Mouse (Mus musculus) hindbrain, embryonic 16.5 days (tissue): ENCODE data around the gene Fgfr3. TPM values are rescaled to one million over a fixed set of nuclear protein-coding genes. Genes with fewer than 3 reads are reported as not detected.

Experiments used
- ATAC-seq: fragments of 200-750 bp; cut with Nextera tagmentation; 2 replicates; pipeline ENCODE4 v1.8.0; 2017; ENCODE audit warnings: moderate TSS enrichment, moderate library complexity
- H3K27ac ChIP-seq: fragments of 300-500 bp; sonication (generic); 2 replicates; pipeline ENCODE4 v1.5.1; 2014; ENCODE audit warnings: low read depth, mild to moderate bottlenecking, control low read depth, low read length, moderate library complexity
- H3K27me3 ChIP-seq: fragments of 300-500 bp; sonication (generic); replicated peaks from 2 replicates; pipeline ENCODE4 v1.6.1; 2014; ENCODE audit warnings: low read length; ENCODE audit not compliant: control insufficient read depth, insufficient read depth
- H3K36me3 ChIP-seq: fragments of 300-500 bp; sonication (generic); 2 replicates; pipeline ENCODE4 v1.6.1; 2014; ENCODE audit warnings: mild to moderate bottlenecking, low read length, moderate library complexity, mixed read lengths; ENCODE audit not compliant: control insufficient read depth, insufficient read depth
- H3K4me1 ChIP-seq: fragments of 300-500 bp; sonication (generic); 2 replicates; pipeline ENCODE4 v1.6.1; 2014; ENCODE audit warnings: low read depth, low read length; ENCODE audit not compliant: control insufficient read depth, insufficient read depth
- H3K4me2 ChIP-seq: fragments of 300-500 bp; sonication (generic); 2 replicates; pipeline ENCODE4 v1.6.1; 2014; ENCODE audit warnings: mild to moderate bottlenecking, low read length, control low read depth, moderate library complexity
- H3K4me3 ChIP-seq: fragments of 300-500 bp; sonication (generic); 2 replicates; pipeline ENCODE4 v1.5.1; 2014; ENCODE audit warnings: mild to moderate bottlenecking, low read length, control low read depth, moderate library complexity
- H3K9ac ChIP-seq: fragments of 300-500 bp; sonication (generic); 2 replicates; pipeline ENCODE4 v1.6.1; 2014; ENCODE audit warnings: low read depth, mild to moderate bottlenecking, control low read depth, low read length, moderate library complexity
- H3K9me3 ChIP-seq: fragments of 300-500 bp; sonication (generic); 2 replicates; pipeline ENCODE4 v1.6.1; 2014; ENCODE audit warnings: mild to moderate bottlenecking, low read length, moderate library complexity; ENCODE audit not compliant: control insufficient read depth
- WGBS: fragments of 180-500 bp; shearing (Covaris S2); extraction: QIAGEN DNeasy Blood & Tissue Kit; methylation state at CpG from one replicate; pipeline ENCODE4 v1.1.7; 2014; 5-methylcytosine and 5-hydroxymethylcytosine counted together
- polyA plus RNA-seq: library from polyadenylated mRNA; unstranded; fragments of >200 nt; fragmentation: Nextera tagmentation; extraction: Ambion mirVana; gene quantifications from 2 replicates; pipeline ENCODE4 v1.2.1, GENCODE M21; 2015

Fgfr3 gene
- polyA plus RNA-seq, 1 experiment from 2014 or later, result 45.9 TPM

DNA sequence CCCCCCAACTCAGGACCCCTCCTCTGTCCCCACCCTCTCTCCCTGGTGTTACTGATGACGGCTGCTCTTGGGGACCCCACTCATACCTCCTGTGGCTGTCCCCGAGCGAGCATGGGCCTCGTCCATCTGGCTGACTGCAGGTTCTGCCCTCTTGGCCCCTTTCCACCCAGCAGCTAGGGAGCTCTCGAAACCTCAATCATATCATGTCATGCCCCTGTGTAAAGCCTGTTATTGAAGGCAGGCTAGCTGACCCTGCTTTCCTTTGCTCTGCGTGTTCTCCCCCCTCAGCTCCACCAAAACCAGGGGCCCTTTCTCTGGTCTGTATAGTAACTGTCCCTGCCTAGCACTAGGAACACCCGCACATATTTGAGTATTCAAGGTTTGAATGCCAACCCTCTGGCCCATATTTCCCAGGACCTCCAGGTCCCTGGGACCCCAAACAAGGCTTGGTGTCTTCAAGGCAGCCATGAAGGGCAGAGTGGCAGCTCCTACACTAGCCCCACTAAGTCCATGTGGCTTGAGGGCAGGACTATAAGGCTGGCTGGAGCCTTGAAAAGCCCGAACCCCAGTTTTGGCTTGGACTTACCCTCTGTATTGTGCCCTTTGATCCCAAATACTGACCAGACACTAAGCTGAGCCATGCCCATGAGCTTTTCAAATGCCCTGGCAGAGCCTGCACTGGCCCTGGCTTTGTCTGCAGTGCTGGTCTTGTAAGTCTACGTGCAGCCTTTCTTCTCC is 15.7 kb upstream of the Fgfr3 start:
- Histone ChIP-seq H3K9me3 (no peaks in the 10 kb centered on the region), H3K4me1 (peaks cover 16% of the 10 kb centered on the region; the same call in 1 of the 2 replicates), H3K9ac (peak overlapping the region; percentile 31; the same call in 1 of the 2 replicates), H3K27me3 (0 out of 2 replicates have a peak, but pooled peaks cover 2% of the 10 kb centered on the region), H3K27ac (peak overlapping the region; percentile 76), H3K4me2 (no peak overlapping the region), H3K36me3 (no peaks in the 10 kb centered on the region), H3K4me3 (no peak overlapping the region)
- WGBS, result 13% methylated on average over 9 of the region's 9 CpGs
- no peak for ATAC-seq

DNA sequence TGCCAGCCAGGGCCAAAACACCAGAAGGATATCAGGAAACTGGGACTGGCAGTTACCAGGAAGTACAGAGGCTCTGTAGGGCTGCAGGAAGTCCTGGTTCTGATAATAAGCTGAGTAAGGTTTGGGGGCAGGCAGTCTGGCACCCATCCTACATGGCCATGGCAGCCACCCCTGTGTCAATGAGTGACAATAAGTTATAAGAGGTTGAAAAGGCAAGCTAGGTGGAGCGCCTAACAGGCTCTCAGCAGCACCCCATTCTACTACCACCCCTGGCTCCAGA is 15.2 kb upstream of the Fgfr3 start:
- Histone ChIP-seq H3K4me2 (no peak overlapping the region), H3K36me3 (no peaks in the 10 kb centered on the region), H3K27me3 (0 out of 2 replicates have a peak, but pooled peaks cover 2% of the 10 kb centered on the region), H3K4me3 (no peak overlapping the region), H3K9me3 (no peaks in the 10 kb centered on the region), H3K4me1 (peaks cover 16% of the 10 kb centered on the region; the same call in 1 of the 2 replicates), H3K27ac (peak overlapping the region; percentile 76; the same call in 1 of the 2 replicates), H3K9ac (peak overlapping the region; percentile 31; the same call in 1 of the 2 replicates)
- WGBS, result 86% methylated on average over 1 of the region's 1 CpGs
- no peak for ATAC-seq

DNA sequence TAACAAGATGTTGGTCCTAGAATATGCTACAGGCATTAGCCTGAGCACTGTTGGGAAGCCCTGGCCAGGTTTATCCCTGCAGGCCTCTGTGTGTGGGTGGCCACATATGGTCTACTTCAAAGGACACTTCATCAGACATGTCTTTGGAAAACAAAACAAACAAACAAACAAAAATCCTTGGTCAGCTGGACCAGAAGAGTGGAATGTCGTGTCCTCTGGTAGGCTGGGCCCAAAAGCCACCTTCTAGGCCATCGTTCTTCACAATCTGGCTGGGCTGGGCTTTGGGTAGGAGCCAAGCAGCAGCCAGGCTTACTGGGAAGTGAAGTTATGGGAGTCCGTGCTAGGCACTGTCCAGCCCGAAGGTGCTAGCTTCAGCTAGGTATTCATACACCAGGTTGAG is 14.3 kb upstream of the Fgfr3 start:
- peaks cover 16% of the 10 kb centered on the region; the same call in 1 of the 2 replicates for H3K4me1 ChIP-seq
- H3K4me3 ChIP-seq, result no peak overlapping the region
- H3K27ac ChIP-seq, result no peak overlapping the region
- no peak for ATAC-seq
- H3K9me3 ChIP-seq, result no peaks in the 10 kb centered on the region
- no peak overlapping the region for H3K9ac ChIP-seq
- 59% methylated on average over 4 of the region's 4 CpGs for WGBS
- no peaks in the 10 kb centered on the region for H3K36me3 ChIP-seq
- 0 out of 2 replicates have a peak, but pooled peaks cover 2% of the 10 kb centered on the region for H3K27me3 ChIP-seq
- H3K4me2 ChIP-seq, result no peak overlapping the region

DNA sequence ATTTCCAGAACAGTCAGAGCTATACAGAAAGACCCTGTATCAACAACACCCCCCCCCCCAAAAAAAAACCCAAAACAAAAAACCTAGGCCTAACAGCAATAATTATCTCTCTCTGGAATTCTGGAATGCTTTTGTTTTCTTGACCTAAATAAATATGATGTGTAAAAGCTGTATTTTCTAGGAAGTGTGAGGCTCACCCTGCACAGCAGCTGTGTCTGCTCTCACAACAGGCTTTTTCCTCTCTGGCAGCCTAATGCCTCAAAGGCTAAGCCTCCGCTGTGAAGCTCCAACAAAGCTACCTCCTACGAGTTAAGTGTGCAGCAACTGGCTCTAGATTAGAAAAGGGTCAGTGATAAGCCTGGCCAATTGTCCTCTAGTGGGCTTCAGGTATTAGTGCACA is 12.4 kb upstream of the Fgfr3 start:
- ATAC-seq, result no peak
- Histone ChIP-seq H3K9ac (no peak overlapping the region), H3K27ac (no peak overlapping the region), H3K9me3 (no peaks in the 10 kb centered on the region), H3K4me1 (peaks cover 16% of the 10 kb centered on the region; the same call in 1 of the 2 replicates), H3K27me3 (0 out of 2 replicates have a peak, but pooled peaks cover 2% of the 10 kb centered on the region), H3K4me2 (no peak overlapping the region), H3K36me3 (no peaks in the 10 kb centered on the region), H3K4me3 (no peak overlapping the region)
- 28% methylated on average over 2 of the region's 2 CpGs for WGBS

DNA sequence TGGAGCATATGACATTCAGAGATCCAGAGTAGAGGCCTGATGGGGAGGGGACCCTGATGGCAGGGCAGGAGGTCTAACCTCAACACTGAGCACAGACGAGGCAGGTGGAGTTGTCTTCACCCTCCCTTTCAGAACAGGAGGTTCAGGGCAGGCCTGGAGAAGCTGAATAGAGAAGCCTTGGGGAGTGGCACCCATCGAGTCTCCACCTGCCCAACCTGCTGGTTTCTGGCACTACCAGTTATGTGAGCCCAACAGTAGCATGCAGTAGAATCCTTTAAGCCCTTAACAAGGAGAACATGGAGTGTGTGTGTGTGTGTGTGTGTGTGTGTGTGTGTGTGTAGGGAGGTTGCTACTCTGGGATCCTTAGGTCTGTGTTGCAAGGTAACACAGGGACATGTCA is 8.9 kb upstream of the Fgfr3 start:
- ATAC-seq, result no peak
- no peak overlapping the region for H3K27ac ChIP-seq
- no peaks in the 10 kb centered on the region for H3K36me3 ChIP-seq
- WGBS, result 79% methylated on average over 2 of the region's 2 CpGs
- no peaks in the 10 kb centered on the region for H3K4me1 ChIP-seq
- H3K4me3 ChIP-seq, result no peak overlapping the region
- H3K9me3 ChIP-seq, result no peaks in the 10 kb centered on the region
- no peak overlapping the region for H3K4me2 ChIP-seq
- H3K9ac ChIP-seq, result no peak overlapping the region
- no peaks in the 10 kb centered on the region for H3K27me3 ChIP-seq

DNA sequence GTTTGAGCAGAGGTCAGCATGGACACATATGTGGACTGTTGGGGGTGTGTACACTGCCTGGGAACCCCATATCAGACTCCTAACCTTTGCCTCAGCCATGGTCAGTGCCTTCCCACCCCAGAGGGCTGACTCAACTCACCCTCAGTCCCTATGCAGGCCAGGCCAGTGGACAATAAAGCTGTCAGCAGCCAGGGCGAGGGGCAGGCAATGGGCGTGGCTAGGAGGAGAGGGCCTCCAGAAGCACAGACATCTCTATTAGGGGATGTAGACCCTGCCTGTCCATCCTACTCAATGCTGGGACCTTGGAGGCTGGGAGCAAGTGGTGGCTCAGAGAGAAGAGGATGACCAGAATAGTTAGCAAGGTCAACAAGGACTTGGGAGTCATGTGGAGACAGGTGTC is 6.3 kb upstream of the Fgfr3 start:
- 32% methylated on average over 2 of the region's 2 CpGs for WGBS
- H3K4me2 ChIP-seq, result no peak overlapping the region
- H3K9ac ChIP-seq, result no peak overlapping the region
- no peaks in the 10 kb centered on the region for H3K27me3 ChIP-seq
- H3K4me3 ChIP-seq, result no peak overlapping the region
- no peaks in the 10 kb centered on the region for H3K4me1 ChIP-seq
- ATAC-seq, result no peak
- no peak overlapping the region for H3K27ac ChIP-seq
- H3K9me3 ChIP-seq, result no peaks in the 10 kb centered on the region
- H3K36me3 ChIP-seq, result no peaks in the 10 kb centered on the region

DNA sequence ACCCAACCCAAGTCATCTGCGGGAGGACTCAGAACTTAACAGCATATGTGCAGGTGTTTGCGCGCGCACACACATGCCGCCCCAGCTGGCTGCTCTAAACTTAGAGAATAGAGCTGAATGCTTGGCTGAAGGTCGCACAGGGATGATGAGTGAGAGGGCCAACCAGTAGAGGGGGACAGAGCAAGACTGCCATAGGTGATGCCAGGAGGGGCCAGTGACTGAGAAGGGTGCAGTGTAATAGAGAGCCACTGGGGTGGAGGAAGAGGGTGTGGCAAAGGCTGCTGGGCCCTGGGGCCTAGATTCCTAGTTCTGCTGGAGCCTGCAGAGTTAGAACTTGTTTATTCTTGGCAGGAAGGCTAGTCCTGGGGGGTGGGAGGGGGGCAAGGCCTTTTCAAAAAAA is 5.0 kb upstream of the Fgfr3 start:
- Histone ChIP-seq H3K27ac (no peak overlapping the region), H3K27me3 (no peaks in the 10 kb centered on the region; the same call in 1 of the 2 replicates), H3K4me1 (peaks cover 2% of the 10 kb centered on the region; the same call in 1 of the 2 replicates), H3K4me2 (no peak overlapping the region), H3K9ac (no peak overlapping the region), H3K36me3 (no peaks in the 10 kb centered on the region), H3K9me3 (no peaks in the 10 kb centered on the region), H3K4me3 (no peak overlapping the region)
- no peak for ATAC-seq
- 85% methylated on average over 6 of the region's 6 CpGs for WGBS

DNA sequence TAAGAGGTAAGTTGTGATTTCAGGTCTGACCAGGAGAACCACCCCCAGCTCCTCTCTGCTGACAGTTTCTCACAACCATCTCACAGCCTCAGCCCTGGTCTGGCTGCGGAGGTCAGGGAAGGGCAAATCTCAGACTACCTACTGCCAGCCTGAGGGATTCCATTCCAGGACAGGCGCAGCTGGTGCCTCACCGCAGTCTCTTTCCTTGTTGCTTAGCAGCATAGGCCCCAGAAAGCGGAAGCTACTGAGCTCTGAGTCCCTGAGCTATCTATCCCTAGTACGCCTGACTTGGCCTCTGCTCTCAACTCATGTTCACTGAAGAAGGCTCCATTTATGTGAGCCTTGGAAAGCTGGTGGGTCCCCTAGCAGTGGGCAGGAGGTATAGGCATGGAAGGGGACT is 3.0 kb upstream of the Fgfr3 start:
- 57% methylated on average over 5 of the region's 5 CpGs for WGBS

DNA sequence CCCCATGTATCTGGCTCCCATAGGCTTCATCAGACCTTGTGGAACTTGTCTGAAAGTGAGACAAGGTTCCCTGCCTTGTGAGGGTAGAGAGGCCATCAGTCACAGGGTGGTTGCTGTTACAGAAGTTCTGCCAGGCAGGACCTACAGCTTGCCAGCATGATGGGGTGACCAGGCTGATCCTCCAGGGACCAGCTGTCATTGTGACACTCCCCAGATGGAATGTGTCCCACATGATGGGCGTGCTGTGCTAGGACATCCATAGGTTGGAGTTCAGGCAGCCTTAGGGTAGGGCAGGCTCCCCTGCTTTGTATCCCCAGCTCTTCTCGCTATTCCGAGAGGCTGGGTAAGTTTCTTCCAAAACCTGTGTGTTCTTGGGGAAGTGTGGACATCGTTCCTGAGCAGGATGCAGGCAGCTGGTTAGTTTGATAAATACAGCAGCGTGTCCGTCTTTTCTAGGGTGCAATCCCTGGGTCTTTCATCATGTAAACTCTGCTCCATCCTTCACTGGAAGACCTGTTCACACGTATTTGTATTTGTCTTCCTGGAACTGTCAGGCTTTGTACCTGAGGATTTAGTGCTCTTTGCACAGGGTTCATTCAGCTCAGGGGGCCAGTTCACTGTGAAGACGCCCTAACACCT is 503 bp upstream of the Fgfr3 start:
- peaks cover 20% of the 10 kb centered on the region for H3K4me1 ChIP-seq
- H3K4me2 ChIP-seq, result peak overlapping the region; percentile 99
- H3K4me3 ChIP-seq, result peak overlapping the region; percentile 62
- H3K27me3 ChIP-seq, result no peaks in the 10 kb centered on the region; the same call in 1 of the 2 replicates
- WGBS, result 7% methylated on average over 8 of the region's 8 CpGs
- no peak overlapping the region for H3K27ac ChIP-seq
- no peaks in the 10 kb centered on the region for H3K9me3 ChIP-seq
- ATAC-seq, result no peak
- H3K36me3 ChIP-seq, result no peaks in the 10 kb centered on the region
- H3K9ac ChIP-seq, result no peak overlapping the region

More for the DNA sequence above, 3.0 kb upstream of the Fgfr3 start:
- no peaks in the 10 kb centered on the region; the same call in 1 of the 2 replicates for H3K27me3 ChIP-seq
- H3K4me3 ChIP-seq, result no peak overlapping the region
- ATAC-seq, result no peak
- no peaks in the 10 kb centered on the region for H3K9me3 ChIP-seq
- H3K4me2 ChIP-seq, result no peak overlapping the region
- no peaks in the 10 kb centered on the region for H3K36me3 ChIP-seq
- H3K9ac ChIP-seq, result no peak overlapping the region
- peaks cover 16% of the 10 kb centered on the region for H3K4me1 ChIP-seq
- no peak overlapping the region for H3K27ac ChIP-seq
